In the genomic region with DNA sequence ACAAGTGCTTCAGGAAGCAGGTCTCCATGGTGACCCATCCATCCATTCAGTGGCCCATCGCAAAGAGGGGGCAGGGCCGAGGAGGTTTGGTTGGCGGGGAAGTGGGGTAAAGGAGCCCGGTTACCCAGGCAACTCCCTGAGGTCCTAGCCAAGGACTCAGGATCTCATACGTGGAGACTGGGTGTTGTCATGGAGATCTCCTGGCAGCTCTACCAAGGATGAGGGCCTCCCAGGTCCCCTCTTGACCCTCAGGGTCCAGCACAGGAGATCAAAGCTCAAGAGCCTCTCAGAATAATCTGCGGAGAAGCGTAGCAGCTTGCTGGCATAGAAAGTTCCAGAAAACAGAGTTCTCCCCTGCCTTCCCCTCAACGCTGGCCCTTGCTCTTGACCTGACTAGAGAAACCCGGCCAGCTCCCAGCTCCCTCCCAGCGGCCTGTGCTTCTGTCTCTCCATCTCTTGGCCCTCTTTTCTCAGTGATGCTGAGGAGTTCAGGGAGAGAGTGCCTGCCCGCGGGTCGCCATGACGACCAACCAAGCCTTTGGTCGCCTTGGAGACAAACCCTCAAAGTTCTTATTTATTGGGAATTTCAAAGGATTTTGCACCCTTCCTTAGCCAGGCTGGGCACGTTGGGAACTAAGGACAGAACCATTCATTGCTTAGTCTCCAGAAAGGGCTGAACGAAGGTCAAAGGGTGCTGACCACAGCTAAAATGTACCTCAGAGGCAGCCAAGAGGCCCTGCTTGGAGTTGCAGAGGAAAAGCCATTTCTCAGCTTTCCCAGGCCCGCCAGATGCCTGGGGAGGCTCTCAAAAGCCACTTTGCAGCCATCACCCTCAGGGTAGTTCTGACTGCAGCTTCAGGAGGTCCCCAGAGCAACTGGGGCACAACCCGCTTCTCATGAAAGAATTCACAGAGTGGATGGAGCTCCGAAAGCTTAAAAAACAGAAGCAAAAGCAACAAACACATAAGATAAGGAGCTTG, we compare ENCODE assay signal across 10 mouse cellular contexts.
DNase-seq lines count a peak whose midpoint lies in the region; ATAC-seq and TF ChIP-seq lines count a peak whose summit lies in the region.
"Had no signal": no experiment of that assay in that cellular context is flagged by ENCODE, and none has a peak within 500 bp of the region (broad histone marks: within the 10 kb centered on the region; RNA-seq: fewer than 3 reads in every experiment).

No protein-coding gene starts in this region.

- peak overlapping the region; percentile 16 for H3K4me2 ChIP-seq in midbrain, embryonic 12.5 days (replicated peaks)

- DNase-seq in cerebellum, adult 2 months, result peak; percentile 42 to 56
- no peak for DNase-seq in cerebellum, adult 8-10 months
- peak; percentile 81 to 89 for DNase-seq in layer of hippocampus, adult 18-20 months (ENCODE audit: low spot score in 2 of 2)
- DNase-seq in telencephalon, adult 2 months (ENCODE audit: low read depth, low spot score), result peak; percentile 50
- no peak for DNase-seq in thymus, postnatal 36 days
- no peak for DNase-seq in lung, postnatal 14 days
- DNase-seq in kidney, adult 18-20 months, result no peak

- H3K9ac ChIP-seq in midbrain, embryonic 12.5 days (replicated peaks), result no peak overlapping the region

- TF ChIP-seq POLR2A in cerebellum, adult 2 months (IDR thresholded peaks at IDR 0.05; ENCODE audit: borderline replicate concordance, insufficient read depth, low read length), result no peak

- no peak for TF ChIP-seq CTCF in cerebellum, adult 2 months (IDR thresholded peaks at IDR 0.05; ENCODE audit: borderline replicate concordance, insufficient read depth, low read depth, low read length)

- peak; percentile 92 for ATAC-seq in midbrain, embryonic 12.5 days (ENCODE audit: low FRiP score, low read depth)

- no peak overlapping the region for H3K27ac ChIP-seq in cerebellum, adult 2 months (ENCODE audit: insufficient read depth, low read length)
- H3K27ac ChIP-seq in midbrain, embryonic 12.5 days (replicated peaks), result peak overlapping the region; percentile 90
- H3K27ac ChIP-seq: kidney, postnatal 0 days had no signal

- H3K36me3 ChIP-seq in midbrain, embryonic 12.5 days, result no peaks in the 10 kb centered on the region

- H3K27me3 ChIP-seq in cerebellum, adult 2 months (ENCODE audit: control insufficient read depth, insufficient read depth, low read length), result no peaks in the 10 kb centered on the region
- 0 out of 2 replicates have a peak, but pooled peaks cover 5% of the 10 kb centered on the region for H3K27me3 ChIP-seq in midbrain, embryonic 12.5 days

- 53% methylated on average over 20 of the region's 20 CpGs for WGBS in cerebellum, adult 2 months
- WGBS in midbrain, embryonic 12.5 days, result 9% methylated on average over 20 of the region's 20 CpGs

- no peaks in the 10 kb centered on the region for H3K9me3 ChIP-seq in midbrain, embryonic 12.5 days

- H3K4me3 ChIP-seq in cerebellum, adult 2 months (replicated peaks; ENCODE audit: insufficient read depth, low read depth, low read length), result no peak overlapping the region
- no peak overlapping the region for H3K4me3 ChIP-seq in midbrain, embryonic 12.5 days
- H3K4me3 ChIP-seq: megakaryocyte, embryonic 14.5 days had no signal

- H3K4me1 ChIP-seq in cerebellum, adult 2 months (ENCODE audit: control insufficient read depth, insufficient read depth, low read length), result no peaks in the 10 kb centered on the region
- H3K4me1 ChIP-seq in midbrain, embryonic 12.5 days, result peaks cover 38% of the 10 kb centered on the region
- H3K4me1 ChIP-seq: megakaryocyte, embryonic 14.5 days had no signal

Comparison
In these comparisons a context has a peak if more than half of its experiments do, and no peak if none do; other contexts are left out.
1. DNase-seq: peak in cerebellum, adult 2 months (2 of 2), layer of hippocampus, adult 18-20 months (2 of 2) and telencephalon, adult 2 months (single experiment); none in cerebellum, adult 8-10 months (single experiment), thymus, postnatal 36 days (0 of 2), lung, postnatal 14 days (single experiment) and kidney, adult 18-20 months (single experiment).